Mouse (Mus musculus) right cerebral cortex, adult 18-20 months (tissue): ENCODE results near the gene Dapk3.
"Not testable (repeated sequence)": the region's sequence is repeated elsewhere in the genome, so short reads cannot be mapped to it uniquely, and the experiment has no call there.

Experiments
- DNase-seq: peaks from one replicate; pipeline ENCODE4 v3.0.0; 2022; ENCODE audit warnings: mixed read lengths

Gene Dapk3

DNA sequence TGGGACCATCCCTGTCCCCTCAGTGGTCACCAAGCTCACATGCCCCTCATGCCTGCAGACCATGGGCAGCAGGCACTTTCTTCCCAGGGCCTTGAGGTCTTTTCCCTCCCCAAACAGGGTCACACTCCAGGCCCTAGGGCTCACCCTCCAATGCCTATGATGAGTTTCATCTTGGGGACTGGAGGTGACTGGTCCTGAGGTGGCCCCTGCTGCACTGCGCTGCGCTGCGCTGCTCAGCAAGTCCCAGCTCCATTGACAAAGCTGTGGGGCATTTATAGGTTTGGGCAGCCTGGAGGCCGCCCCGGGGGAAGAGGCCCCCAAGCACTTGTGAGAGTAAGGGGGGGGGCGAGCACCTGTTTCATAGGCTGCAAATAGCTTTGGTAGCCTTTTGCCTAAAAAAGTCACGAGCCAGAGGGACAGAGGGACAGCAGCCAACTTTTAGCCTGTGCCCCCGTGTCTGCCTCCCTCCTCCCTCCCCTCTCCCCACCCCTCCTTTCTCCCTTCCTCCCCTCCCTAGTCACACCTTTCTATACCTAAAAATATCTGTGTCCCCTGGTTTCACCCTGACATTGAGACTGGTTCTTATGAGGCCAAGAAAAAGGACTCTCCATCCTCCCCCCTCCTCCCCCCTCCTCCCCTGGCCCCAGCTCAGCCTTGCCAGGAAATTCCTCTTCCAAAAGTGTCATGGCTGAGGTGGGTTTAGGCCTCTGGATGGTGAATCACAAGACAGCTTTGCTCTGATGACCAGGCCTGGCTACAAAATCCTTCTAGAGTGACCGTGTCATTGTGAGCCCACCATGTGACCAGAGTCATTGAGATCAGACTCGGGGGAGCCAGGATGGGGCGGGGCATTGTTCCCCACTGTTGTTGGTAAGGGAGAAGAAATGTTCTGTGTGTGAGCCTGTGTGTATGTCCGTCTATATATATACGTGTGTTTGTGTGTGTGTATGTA, 19.3 kb downstream of the Dapk3 start, which contains the start of gene Nmrk2:
TSS of gene Nmrk2 (minus strand) at position 245 of the 952 bp plus-strand sequence.
- no peak for DNase-seq

DNA sequence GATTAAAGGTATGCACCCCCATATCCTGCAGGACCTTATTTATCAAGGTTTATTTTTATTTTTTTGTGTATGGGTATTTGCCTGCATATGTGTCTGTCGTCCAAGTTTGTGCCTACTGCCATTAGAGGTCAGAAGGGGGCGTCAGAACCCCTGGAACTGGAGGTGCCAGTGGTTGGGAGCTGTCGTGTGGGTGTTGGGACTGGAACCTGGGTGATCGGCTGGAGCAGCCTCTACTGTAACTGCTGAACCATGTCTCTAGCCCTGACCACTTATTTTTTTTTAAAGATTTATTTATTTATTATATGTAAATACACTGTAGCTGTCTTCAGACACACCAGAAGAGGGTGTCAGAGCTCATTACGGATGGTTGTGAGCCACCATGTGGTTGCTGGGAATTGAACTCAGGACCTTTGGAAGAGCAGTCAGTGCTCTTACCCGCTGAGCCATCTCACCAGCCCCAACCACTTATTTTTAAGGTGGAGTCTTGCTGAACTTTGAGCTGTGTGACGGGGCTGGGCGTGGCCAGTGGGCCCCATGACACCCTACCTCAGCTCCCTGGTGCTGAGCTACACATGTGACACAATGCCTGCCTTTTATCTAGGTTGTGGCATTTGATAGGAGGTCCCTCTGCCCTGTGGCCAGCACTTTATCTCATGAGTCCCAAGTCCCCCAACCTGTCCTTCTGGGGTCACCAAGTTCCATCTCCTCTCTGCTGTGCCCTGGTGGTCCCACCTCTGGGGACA, 20.3 kb downstream of the Dapk3 start:
- DNase-seq: no peak

DNA sequence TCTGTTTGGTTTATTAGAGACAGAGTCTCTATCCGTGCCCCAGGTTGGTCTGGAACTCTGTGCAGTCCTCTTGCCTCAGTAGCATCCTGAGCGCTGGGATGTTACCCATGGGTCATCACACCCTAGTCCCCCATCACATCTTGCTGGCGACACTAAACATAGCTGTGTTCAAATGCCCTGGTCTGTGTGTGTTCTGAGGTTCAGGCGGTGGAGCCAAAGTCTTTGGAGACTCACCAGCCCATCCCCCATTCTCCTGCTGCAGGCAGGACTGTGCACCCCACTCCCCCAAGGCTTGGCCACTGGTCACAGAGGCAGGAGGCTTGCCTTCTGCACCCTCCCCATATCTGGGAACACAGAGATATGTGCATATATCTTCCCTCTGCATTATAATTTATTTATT, 21.3 kb downstream of the Dapk3 start:
- no peak for DNase-seq

DNA sequence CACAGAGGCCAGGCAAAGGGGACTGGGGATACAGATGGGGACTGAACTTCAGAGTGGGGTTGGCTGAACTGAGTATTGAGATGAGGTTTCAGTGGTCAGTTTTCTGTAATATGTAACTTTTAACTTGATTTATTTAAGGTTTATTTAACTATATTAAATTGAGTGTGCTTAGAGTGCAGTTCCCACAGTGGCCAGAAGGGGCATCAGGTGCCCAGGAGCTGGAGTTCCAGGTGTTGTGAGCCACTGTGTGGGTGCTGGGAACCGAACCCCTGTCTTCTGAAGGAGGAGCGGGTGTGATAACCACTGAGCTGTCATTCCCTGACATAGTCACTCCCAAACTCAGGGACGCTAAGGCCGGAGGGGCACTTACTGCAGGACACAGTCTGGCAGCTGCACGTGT, 27.3 kb downstream of the Dapk3 start:
- DNase-seq: no peak

DNA sequence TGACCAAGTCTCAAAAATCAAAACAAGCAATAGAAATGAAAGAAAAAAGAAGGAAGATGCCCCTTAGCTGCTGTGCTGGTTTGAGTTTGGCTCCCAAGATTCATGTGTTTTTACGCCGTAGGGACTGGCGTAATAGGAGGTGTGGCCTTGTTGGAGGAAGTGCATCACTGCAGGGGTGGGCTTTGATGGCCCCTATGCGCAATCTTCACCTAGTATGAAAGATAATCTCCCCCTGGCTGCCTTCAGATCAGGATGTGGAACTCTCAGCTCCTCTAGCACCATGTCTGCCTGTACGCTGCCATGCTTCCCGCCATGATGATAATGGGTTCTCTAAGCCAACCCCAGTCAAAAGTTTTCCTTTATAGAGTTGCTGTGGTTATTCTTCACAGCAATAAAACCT, 33.5 kb downstream of the Dapk3 start:
- DNase-seq: no peak

DNA sequence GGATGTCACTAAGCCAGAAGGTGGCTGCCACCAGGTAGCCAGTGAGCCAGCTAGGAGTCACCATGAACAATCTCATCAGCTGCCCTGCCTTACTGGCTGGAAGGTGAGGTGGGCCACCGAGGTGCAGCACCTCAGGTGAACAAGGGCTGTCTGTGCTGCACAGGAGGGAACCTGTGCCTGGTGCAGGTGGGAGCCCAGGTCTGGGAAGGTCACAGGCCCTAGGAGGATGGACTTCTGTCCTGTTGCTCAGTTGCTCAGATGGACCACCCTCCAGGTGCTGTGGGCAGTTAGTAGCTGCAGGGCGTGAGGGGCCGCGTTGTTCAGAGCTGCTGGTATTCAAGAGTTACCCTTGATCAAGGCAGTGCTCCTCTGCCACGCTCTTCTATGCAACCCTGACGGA, 34.0 kb downstream of the Dapk3 start:
- no peak for DNase-seq

DNA sequence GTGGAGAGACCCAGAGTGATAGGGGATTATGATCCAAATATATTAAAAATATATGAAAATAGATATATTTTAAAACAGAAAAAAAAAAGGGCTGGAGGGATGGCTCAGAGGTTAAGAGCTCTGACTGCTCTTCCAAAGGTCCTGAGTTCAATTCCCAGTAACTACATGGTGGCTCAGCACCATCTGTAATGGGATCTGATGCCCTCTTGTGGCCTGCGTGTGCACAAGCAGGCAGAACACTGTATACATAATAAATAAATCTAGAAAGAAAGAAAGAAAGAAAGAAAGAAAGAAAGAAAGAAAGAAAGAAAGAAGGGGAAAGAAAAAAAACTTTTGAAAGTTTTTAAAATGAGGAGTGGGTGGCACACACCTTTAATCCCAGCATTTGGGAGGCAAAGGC, 34.5 kb downstream of the Dapk3 start:
- not testable (repeated sequence) for DNase-seq

DNA sequence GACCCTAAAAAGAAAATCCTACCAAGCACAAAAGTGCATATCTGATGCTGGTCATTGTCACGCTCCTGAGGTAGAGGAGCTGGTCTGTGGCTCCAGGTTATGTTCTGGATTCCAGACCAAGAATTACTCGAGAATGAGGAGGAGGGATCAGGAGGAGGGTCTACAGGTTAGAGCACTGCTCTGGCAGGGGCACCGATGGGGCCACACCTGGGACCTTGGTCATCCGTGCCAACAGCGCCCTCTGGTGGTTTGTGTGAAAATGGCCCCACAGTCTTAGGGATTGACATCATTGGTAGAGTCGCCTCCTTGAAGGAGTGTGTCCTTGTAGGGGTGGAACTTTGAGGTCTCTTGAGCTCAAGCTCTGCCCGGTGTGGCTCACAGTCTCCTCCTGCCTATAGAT, 35.2 kb downstream of the Dapk3 start:
- DNase-seq: no peak

DNA sequence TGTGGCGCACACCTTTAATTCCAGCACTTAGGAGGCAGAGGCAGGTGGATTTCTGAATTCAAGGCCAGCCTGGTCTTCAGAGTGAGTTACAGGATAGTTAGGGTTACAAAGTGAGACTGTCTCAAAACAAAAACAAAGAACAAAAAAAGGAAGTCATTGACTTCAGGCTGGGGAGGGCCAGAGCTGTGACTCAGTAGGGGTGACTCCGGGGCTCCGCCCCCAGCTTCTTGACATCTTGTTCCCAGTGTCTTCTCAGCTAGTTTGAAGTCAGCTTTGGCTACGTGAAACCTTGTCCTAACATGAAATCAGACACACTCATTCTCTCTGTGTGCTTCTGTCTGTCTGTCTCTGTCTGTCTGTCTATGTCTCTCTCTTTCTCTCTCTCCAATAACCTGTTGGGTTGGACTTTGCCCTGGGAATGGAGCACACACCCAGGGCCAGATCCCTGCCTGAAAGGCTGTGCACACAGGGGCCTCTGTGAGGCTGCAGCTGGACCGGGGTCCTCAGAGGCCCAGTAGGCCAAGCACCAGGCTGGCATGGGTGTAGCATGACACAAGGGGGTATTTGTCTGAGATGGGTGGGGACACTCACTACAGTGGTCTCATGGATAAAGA, 38.7 kb downstream of the Dapk3 start:
- DNase-seq: no peak

DNA sequence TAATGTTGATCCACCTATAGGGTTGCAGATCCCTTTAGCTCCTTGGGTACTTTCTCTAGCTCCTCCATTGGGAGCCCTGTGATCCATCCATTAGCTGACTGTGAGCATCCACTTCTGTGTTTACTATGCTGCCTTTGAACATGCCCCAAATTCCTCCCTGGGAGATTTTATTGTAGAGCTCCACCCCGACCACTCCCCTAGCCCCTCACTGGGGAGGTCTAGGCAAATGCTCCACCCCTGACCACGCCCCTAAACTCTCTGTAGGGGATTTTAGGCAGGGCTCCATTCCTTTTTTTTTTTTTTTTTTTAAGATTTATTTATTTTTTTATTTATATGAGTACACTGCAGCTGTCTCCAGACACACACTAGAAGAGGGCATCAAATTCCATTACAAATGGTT, 40.9 kb downstream of the Dapk3 start:
- DNase-seq: not testable (repeated sequence)

DNA sequence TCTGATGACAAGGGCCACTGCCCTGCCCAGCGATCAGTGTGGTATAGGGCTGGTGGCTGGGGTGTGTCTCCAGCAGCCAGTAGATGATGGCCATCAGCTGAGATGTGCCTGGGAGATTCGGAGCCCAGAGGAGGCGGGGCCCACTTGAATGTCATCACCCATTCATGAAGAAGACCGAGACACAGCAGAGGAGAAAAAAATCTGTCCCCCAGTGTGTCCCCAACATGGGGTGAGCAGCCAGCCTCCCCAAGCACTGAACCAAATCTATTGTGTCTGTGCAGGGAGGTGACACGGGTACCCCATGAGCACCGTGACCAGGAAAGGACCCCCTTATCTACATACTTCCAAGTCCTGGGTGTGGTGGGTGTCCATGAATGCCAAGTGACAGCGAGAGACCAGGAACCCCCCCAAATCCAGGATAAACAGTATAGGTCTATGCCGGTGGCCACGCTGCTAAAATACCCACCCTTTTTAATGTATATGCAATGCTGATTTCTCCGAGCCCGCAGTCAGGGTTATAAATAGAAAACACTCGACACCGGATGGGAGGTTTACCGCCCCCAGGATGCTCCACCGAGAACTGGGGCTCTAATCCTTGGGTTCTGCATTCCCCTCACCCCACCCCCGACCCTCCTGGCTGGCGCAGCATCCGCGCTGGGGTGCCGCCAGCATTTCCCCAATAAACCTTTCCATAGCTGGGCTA, 47.1 kb downstream of the Dapk3 start:
- peak; percentile 54 for DNase-seq

DNA sequence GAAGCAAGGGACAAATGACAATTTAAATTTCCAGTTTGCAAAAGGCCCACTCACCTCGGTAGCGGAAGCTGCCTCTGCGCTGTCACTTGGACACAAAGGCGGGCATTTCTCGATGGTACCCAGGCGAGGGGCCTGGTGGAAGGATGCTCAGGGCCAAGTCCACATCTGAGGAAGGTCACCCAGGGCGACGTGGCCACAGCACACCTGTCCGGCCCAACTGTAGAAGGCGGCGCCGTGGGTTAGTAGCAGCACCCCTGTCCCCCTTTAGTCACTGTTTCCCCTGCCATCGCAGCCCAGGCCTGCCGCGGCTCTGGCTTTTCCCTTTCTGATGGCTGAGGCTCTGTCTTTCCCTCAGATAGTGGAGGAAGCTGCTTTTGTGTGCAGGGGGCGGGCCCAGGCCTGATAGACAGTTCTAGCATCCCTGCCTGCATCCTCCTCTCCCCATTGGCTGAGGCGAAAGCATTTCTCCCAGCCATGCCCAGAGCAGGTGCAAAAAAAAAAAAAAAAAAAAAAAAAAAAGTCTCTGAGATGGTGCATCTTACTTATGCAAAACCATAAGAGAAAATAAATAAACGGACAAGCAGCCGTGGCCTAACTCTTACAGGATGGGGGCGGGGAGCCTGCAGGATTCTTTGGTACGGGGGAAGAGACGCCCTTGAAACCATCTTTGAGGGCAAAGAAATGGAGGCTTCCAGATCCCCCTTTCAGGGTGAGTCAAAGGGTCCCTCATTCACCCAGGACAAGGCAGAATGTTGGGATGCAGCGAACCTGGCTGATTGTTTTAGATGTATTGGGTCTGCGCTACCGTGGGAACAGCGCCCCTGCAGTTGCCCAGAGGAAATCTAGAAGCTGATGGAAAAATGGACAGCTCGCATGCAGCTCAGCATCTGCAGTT, 47.9 kb downstream of the Dapk3 start, which contains the start of gene Atcay:
TSS of gene Atcay (minus strand) at position 396 of the 895 bp plus-strand sequence.
- DNase-seq: peak; percentile 91

DNA sequence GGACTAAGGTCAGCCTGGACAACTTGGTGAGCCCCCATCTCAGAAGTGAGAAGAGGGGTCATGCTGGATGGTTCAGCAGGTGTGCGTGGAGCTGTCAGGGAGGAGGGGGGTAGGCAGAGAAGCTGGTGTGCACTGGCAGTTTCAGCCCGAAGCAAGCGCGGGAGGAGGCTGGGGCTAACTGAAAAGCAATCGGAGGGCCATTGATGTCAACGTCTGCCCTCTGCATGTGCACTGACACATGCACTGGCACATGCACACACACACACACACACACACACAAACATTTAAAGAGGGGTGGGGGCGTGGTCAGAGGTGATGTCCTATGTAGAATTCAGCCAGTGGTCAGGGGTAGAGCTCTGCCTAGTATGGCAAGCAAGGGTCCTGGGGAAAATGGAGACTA, 48.6 kb downstream of the Dapk3 start:
- DNase-seq: no peak

DNA sequence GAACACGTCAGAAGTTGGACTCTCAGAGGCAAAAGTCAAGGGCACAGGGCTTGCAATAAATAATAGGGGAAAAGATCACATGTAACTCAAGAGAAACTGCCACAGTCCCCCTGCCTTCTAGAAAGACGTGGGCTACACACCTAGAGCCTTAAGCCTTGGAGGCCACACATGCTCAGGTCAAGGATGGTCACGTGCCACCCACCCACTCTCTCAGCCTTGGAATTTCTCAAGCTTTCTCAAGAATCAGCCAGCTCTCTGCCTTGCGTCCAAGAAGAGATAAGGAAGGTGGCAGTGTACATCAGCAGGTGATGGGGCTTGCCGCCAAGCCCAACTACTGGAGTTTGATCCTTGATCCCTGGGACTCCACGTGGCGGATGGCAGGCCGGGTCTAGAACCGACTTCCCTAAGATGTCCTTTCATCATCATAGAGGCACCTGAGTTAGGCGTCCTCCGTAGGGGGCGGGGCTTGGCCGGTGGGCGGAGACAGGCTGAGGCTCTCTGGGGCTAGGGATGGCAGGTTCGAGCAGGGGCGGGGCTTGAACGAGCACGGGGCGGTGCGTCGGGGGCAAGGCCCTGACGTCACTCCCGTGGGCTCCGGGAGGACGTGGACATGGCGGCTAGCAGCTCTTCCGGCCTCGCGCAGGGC, 49.9 kb downstream of the Dapk3 start, which contains the start of gene Zfr2:
TSS of gene Zfr2 (plus strand) at position 576 of the 646 bp plus-strand sequence.
- peak; percentile 97 for DNase-seq

DNA sequence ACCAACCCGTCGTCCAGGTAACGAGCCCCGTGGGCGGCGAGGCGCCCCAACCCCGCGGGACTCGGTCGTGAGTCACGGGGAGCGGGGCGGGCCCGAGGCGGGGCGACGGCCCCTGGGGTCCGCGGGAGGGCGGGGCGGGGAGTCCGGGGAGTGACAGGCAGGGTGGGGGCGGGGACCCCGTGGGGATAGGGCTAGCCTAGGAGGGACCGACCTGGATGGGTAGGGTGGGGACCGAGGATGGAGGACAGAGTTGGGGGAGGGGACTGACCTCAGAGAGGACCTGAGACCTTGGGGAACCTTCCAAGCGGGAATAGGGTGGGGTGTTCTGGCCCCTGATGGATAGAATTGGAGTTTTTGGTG, 50.4 kb downstream of the Dapk3 start:
- DNase-seq: no peak

DNA sequence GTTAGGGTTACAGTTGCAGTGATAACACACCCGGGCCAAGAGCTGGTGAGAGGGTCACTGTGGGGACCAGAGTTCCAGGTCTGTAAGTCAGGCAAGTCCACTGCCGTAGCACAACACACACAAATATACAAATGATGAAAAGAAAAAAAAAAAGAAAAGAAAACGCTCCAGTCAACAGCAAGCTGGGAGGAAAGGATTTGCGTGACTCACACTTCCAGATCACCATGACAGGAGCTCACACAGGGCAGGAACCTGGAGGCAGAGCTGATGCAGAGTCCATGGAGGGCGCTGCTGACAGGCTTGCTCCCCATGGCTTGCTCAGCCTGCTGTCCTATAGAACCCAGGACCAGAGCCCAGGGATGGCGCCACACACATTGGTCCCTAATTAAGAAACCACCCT, 51.4 kb downstream of the Dapk3 start:
- no peak for DNase-seq

DNA sequence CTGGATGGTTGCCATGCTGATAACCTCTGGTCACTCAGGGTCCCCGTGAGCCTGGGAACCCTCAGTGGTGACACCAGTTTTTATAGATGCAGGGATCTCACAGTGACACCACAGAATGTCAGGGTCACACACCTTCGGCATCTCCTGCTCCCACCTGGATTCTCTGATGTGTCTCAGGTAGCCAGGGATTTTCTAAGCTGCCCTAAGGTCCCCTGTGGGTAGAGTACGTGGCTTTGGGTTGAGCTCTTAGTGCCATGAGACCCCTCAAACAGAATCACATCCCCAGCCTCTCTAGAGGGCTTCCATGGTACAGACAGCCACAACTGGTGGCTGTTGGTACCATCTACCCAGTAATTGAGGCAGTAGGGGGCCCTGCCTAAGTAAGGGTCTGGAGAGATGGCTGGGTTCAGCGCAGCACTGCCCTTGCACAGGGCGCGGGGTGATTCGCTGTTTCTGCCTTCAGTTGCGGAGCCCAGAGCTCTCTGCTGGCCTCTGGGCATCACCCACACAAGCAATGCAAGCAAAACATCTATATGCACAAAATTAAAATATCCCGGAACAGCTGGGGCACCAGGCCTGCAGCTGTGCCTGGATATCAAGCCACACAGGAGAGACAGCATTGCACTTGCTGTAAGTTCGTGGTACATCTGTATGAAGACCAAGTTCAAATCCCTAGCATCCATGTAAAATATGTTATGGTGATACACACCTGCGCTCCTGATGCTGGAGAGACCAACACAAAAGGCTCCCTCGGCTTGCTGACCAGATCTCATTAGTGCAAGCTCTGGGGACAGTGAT, 53.9 kb downstream of the Dapk3 start:
- DNase-seq: no peak

DNA sequence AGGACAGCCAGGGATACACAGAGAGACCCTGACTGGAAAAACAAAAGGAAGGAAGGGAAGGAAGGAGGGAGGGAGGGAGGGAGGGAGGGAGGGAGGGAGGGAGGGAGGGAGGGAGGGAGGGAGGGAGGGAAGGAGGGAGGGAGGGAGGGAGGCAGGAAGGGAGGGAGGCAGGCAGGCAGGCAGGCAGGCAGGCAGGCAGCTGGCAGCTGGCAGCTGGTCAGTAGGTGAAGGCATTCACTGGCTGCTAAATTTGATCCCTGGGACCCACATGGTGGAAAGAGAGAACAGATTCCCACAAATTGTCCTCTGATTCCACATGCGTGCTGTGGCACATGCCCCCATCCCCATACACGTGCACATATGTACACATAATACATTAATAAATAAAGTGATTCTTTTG, 55.8 kb downstream of the Dapk3 start:
- no peak for DNase-seq

DNA sequence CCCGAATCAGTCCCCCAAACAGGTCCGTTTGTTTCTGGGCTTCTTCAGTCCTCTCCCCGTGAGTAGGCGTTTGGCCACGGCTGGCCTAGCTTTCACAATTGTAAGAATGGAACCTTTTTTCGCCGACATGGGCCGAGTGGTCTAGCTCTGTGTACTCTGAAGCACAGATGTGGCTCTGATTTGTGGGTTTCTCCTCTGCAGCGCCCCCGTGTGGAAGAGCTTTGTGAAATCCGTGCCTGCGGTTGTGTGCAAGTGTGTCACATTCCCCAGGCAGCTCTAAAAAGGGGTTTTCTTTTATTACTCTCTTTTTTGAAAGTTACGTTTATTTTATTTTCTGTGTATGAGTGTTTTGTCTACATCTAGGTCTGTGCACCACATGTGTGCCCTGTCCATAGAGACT, 58.1 kb downstream of the Dapk3 start:
- DNase-seq: no peak

DNA sequence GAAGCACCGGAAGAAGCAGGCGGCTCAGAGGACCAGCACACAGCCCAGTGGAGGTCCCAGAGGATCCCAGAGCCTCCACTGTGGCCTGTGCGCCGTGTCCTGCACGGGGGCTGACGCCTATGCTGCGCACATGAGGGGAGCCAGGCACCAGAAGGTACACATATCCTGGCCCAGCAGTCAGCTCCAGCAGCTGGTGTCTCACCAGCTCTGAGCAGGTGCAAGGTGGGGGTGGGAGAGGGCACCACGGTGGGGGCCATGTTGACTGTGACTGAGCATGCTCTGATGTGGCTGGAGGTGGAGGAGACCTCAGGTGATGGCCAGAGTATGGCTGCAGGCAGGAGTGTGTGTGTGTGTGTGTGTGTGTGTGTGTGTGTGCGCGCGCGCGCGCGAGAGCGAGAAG, 59.2 kb downstream of the Dapk3 start:
- DNase-seq: no peak
